Mouse (Mus musculus): ENCODE data around the gene Tac1. TPM values are rescaled to one million over a fixed set of nuclear protein-coding genes. Genes with fewer than 3 reads are reported as not detected.
"Not testable (repeated sequence)": the region's sequence is repeated elsewhere in the genome, so short reads cannot be mapped to it uniquely, and the experiment has no call there.

Tac1 gene
- polyA plus RNA-seq, 1 experiment from 2014 or later: 150 TPM

DNA sequence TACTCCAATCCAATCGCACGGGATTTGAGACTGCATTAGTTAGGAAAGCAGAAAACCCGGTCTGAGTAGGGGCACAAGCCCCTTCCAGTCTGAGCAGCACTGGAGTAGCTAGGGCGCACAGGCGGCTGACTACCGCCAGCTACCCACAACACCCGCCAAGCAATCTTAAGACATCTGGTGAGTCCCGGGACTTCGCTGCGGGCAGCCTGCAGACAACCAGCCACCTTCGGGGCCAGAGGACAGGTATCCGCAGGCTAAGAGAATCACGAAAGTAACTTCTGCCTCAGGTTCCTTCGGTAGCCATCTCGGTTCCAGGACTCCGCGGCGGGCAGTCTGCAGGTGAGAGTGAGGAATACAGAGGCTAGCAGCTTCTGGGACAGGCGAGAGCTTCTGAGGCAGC is 59.0 kb downstream of the Tac1 start:
- not testable (repeated sequence) for H3K27ac ChIP-seq (replicated peaks); H3K4me1 ChIP-seq (replicated peaks); H3K9ac ChIP-seq; H3K9me3 ChIP-seq; H3K36me3 ChIP-seq; H3K4me3 ChIP-seq; H3K4me2 ChIP-seq; ATAC-seq (ENCODE audit: low FRiP score, low read depth); H3K27me3 ChIP-seq
- WGBS: 91% methylated on average over 19 of the region's 19 CpGs

Other genes with a start within 250 kb of the Tac1 start
- 104 TPM in 2 replicates for gene Asns, start 138.4 kb downstream of the Tac1 start, polyA plus RNA-seq (2015; fragmentation: Nextera tagmentation; extraction: Ambion mirVana)